Mouse (Mus musculus) cerebellum, postnatal 14 days (tissue): ENCODE results near the gene Jmjd8.

ENCODE experiments used
- DNase-seq, 2 experiments: peaks; one replicate each; pipeline ENCODE4 v3.0.0; 2021; ENCODE audit warnings: mixed read lengths in 2 of 2

Gene Jmjd8

DNA sequence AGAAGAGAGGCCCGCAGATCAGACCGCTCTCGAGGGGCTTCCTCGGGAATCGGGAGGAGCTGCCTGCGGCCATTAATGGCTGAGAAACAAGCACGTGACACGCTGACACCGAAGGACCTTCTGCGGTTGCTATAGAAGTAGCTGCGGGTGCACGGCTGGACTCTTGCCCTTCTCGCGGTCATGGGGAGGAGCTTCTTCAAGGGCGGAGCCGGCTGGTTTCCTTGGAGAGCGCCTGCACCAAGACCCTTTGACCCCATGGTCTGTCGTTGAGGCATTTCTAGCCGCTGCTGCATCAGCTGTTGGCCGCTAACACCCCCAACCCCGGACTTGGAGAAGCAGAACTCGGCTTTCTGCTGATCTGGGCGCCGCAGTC is 4.6 kb downstream of the Jmjd8 start, which contains the start of gene Stub1:
TSS of gene Stub1 (minus strand) at position 114 of the 373 bp plus-strand sequence.
- DNase-seq, result peak; percentile 92 to 94

DNA sequence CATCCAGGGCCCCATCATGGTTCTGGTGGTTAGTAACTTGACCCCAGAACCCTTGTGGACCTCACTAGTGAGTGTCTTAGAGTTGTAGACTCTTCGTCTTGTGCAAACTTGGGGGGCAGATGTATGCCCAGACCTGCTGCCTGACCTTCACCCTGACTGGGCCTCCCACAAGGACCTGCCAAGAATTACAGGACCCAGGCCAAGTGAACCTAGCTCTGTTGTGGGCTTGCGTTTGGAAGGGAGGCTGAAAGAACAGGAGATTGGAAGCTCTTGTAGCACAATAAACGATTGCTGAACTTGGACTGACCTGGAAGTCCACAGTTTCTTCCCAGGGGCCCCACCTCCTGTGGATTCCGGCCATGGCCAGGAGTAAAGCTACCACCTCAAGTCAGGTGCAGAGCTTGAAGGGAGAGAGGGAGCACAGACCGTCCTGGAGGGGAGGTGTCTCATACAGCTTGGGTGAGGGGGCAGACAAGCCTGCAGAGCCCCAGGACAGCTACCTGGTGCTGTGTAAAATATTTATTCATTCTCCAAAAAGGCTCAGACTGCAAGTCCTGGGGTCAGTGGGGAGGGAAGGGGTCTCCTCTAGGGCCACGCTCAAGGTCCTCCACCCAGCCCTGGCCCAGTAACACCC is 5.4 kb downstream of the Jmjd8 start:
- DNase-seq, result no peak

DNA sequence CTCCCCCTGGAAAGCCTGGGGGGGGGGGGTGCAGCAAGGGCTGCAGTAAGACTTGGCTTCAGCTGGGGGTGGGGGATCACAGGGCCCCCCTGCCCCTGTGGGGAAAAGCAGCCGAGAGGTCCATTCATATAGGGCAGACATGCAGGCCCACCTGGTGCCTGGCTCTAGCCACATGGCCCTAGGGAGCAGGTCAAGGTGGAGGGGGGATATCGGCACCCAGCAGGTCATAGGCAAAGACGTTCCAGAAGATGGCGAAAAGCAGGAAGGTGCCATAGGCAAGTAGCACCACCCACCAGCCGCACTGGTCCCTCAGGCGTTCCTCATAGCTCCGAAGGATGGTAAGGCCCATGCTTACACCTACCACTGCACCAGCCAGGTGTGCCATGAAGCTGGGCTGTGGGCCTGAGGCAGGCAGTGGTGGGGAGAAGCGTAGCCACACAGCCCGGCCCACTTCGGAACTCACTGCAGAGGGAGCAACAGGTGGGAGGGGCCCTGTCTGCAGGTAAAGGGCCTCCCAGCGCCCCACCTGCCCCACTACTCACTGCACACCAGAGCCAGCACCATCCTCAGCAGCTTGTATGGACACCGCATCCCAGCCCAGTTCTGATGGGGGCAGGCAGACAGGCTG is 6.0 kb downstream of the Jmjd8 start:
- DNase-seq, result no peak

DNA sequence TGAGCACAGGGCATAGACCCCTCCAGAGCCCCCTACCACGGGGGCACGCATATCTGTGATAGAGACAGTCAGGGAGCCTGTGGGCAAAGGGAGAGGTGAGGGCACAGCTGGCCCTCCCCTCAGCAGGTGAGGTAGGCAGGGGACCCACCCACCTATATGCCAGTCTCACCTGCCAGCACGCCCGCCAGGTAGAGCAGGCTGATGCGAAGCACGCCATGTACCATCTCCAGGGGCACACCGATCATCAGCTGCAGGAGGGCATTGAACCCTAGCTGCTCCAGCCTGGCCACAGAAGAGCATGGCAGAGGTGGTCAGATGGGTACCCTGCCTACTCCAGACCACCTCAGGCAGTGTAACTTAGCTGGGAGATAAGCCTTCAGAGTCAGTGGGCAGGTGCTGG is 6.6 kb downstream of the Jmjd8 start:
- DNase-seq, result no peak

DNA sequence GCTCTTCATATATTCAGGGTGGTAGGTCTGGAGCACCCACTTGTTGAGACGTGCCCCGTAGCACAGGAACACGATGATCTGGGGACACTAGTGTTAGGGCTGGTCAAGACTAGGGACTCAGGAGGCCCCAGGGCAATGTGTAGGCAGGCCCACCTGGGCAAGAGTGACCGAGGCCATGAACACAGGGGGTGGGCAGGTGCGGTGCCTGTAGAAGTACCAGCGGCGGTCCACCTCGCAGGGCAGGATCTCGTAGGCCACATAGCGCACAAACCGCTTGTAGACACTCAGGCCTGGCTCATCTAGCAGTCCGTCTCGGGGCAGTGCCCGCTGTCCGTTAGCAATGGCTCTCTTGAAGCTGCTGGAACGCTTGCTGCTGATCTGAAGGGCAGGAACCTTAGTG is 7.1 kb downstream of the Jmjd8 start:
- DNase-seq, result no peak

DNA sequence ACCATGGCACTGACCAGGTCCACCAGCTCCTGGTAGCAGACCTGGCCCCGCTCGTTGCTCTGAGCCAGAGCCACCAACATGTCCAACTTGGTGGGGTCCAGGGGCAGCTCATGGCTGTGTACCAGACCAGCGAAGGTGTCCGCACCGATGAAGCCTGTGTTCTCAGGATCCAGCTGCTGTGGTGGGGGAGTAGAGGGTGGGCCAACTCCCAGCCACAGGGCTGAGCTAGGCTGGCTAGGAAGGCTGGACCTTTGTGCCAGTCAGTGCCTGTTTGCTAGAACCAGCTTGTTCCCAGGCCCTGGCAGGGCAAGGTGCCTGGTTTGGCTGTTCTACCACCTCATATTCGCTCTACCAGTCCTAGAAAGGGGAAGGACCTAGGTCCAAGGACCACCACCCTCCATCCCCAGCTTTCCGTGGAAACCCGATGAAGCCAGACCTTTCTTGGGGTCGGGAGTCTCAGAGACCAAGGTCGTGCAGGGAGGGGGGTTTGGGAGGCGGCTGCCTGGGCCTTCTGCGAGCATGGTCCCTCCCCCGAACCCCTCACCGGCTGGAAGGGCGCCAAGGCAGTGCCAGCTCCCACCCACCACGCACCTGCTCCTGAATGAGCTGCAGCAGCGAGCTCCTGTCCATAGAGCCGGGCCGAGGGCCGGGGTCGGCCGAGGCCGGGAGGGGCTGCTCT is 7.9 kb downstream of the Jmjd8 start:
- DNase-seq, result peak in 1 of 2 experiments; percentile 61

DNA sequence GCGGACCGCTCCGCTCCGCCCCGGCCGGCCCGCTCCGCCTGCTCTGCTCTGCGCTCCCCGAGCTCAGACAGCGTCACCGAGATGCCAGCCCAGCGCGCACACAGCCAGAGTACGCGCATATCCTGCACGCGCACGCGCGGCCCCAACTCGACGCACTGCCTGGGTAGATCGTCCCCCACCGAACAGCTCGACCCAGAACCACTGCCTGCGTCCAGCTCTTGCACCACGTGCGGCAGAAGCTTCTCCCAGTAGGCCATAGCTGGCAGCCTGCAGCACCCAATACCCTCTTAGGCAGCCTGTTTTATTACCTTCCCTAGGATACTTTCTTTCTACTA is 8.4 kb downstream of the Jmjd8 start, which contains the start of gene Rhbdl1:
TSS of gene Rhbdl1 (minus strand) at position 220 of the 335 bp plus-strand sequence.
- peak; percentile 91 for DNase-seq

DNA sequence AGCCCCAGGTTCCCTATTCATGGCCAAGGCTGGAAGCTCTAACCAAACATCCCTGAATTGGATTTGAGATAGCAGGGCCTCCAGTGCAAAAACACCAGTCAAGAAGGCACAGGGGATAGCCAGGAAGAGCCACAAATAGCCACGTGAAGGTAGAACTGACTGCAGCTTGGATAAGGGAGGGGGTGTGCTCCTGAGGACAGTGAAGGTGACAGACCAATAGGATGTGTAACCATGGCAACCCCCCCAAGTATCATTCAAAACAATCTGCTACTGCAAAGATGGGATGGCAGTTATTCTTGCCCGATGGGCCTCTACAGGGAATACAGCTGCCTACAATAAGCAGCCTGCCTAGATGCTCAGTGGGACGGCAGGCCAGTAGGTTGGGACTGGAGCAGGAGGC is 8.9 kb downstream of the Jmjd8 start:
- DNase-seq, result no peak

DNA sequence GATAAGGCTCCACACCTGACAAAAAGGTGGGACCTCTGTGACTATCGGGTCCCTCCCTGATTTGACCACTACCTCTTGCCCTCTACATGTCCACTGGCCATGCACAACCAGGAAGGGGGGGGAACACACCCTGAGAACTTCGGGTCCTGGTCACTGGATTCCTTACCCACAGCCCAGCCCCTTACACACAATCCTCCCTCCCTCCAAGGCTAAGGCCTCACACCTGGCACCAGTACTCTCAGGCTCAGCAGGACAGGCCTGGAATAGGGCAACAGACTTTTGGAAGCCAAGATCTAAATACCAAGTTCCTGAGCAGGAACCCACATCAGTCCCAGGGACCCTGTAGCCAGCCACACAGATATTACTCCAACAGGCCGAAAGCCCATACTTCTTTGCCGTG is 10.2 kb downstream of the Jmjd8 start:
- DNase-seq, result no peak

DNA sequence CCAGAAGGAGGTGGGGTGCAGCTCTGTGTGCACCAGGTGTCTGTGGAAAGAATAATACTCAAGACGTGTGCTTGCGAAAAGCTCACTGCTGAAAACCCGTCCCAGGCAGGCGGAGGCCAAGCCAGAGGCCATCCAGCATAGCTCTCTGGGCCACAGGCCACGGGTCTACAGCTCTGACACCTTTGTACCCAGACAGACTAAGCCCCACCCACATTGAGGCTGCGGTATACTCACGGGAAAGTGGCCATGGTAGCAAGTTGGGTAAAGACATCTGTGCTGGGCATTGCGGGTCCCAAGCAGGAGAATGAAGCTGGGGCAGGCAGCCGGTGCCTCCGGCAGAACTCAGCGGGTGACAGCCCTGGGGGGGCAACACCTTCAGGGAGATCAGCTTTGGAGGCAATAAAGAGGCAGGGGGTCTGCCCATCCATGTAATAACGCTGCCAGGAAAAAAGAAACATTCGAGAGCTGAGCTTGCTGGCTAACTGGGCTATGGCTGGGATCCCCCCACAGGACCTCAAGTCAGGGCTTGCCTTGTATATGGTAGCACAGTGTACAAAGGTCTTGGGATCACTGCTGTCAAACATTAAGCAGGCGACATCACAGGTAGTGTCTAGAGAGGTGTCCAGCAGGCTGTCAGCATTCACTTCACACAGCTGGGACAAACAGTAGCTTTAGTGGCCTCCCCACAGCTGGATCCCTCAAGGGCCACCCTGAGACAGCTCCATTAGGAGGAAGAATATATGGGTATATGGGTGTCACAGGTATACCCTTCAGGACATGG is 11.0 kb downstream of the Jmjd8 start:
- DNase-seq, result no peak

DNA sequence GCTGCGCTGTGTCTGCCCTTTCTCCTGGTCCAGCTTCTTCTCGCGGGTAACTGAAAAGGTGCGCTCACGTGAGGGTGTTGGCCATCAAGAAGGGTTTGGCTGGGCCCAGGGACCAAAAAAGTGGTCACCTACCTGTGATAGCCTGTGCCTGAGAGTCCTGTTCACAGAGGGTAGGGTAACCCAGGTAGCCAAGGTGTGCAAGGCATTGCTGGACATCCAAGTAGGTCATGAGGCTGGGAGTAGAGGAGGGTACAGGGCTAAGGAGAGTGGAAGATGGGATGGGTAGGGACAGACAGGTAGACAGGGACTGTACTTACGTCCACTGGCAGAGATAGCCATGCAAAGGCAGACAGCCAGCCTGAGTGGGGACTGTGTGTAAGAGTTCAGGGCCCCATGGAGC is 11.9 kb downstream of the Jmjd8 start:
- DNase-seq, result no peak

DNA sequence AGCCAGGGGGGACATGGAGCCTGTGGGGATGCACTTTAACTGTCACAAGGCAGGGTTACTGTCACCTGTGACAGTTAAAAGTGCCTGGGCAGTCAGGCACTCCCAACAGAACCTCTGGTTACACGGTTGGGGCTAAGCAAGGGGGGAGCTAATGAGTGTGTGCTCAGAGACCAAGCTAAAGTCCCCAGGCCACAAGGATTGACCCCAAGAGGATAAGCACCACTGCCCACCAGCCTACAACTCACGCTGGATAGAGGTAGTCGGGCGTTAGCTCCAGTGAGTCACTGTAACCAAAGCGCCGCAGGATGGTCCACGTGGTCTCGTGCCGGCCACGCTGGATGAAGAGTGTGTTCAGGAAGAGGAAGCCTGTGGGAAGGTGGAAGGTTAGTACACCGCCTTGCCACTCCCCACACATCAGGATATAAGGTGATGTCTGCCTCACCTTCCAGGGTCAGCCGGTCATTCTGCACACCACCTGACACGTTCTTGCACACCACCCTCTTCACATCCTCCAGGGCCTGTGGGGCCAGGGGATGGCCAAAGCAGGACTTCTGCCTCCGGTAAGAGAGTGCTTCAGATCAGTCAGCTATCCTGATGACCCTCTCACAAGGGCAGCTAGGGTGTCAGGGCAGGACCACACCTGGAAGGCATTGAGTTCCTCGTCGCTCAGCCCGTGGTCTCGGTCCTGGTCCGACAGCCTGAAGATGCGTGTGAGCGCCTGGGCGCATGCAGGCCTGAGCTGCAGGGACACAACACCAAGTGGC is 12.6 kb downstream of the Jmjd8 start, which contains the start of gene Gm20683:
TSS of gene Gm20683 (minus strand) at position 647 of the 764 bp plus-strand sequence.
- DNase-seq, result no peak

DNA sequence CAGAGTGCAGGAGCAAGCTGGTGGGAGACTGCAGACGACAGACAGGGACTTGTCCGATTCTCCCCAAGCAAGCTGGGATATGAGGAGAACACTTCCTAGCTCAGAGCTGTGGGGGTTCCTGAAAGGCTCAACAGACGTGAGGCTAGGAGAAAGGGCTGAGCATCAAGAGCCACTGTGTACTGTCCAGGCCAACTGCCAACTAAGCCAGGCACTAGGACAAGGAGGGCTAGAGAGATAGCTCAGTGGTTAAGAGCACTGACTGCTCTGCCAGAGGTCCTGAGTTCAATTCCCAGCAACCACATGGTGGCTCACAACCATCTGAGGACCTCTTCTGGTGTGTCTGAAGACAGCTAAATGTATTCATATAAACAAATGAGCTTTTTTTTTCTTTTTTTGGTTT is 13.8 kb downstream of the Jmjd8 start:
- DNase-seq, result no peak

DNA sequence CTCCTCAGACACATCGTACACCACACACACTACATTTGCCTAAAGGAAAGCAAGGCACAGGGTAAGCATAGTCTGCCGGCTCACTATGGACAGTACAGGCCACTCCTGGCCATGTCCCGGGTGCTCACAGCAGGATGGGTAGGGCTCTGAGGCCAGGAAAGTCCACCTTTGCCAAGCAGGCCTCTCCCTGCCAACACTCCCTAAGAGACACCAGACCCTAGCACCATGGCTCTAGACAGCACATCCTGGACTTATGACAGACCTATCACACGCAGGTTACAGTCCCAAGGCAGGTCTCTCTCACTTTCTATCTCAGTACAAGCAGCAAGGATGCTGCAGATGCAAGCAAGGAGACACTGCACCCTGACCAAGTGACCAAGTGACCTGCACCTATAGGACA is 14.5 kb downstream of the Jmjd8 start:
- no peak for DNase-seq

DNA sequence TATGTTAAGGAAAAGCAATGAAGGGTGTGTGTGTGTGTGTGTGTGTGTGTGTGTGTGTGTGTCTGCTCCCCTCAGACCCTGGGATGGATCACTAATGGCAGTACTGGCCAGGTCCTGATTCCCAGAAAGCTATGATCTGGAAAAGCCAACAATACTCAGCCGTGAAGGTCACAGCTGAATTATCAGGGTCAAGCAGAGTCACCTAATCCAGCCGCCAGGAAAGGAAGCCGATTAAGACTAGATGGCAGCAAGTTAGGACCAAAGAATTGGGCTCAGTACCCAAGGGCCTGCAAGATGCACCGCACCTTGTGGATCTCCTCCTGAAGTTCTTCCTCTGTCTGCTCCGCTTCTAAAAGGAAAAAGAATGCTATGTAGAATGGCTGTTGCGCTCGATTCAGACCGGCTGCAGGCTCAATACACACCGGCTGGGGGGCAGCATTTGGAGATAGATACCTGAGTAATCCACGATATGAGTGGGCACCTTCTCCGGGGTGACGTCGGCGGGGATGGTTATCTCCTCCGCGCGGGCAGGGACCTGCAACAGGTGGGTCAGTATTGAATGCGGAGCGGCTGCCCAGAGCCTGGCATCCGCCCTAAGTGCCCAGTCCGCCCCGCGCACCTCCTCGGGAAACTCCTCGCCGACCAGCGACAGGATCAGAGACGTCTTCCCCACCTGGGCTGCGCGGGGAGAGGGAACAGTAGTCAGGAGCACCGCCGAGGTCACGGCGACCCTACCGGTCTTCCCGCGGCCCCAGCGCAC is 15.1 kb downstream of the Jmjd8 start:
- peak in 1 of 2 experiments; percentile 60 for DNase-seq

DNA sequence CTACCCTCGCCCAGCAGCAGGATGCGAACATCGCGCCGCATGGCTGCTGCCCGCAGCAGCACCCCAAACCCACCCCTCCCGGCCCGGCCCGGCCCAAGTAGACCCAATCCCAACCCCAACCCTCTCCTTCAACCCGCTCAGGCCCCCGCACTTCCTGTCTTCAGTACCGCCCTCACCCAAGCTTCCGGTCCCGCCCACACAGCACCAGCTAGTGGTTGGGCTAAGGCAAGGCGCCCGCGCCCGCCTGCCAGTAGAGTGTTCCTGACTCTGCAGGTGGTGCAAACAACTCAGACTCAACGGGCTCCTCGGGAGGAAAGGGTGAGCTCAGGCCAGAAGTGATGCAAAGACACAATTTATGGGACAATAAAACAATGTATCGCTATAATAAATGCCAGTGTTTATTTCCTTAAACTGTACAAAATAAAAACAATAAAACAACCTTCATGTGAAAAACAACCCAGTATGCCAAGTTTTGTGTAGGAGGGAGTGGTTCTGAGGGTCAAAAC is 15.8 kb downstream of the Jmjd8 start, which contains the start of gene Rhot2:
TSS of gene Rhot2 (minus strand) at position 456 of the 506 bp plus-strand sequence.
- DNase-seq, result peak; percentile 94 to 95

DNA sequence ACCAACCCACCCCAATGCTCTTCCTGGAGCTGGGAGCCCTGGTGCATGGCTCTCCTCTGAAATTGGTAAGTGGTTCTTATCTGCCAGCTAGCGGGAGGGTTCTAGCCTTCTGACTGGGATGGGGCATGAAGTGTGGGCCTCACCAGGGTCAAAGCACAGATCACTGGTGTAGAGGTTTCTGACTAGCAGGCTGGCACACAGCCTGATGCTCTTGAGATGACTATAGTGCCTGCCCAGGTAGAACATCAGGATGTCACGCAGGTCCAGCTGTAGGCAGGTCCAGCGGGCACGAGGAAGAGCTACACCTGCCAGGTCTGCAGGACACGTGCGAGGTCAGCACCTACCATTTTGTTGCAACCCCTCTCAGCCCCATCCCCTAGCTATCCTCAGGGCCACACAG is 31.6 kb downstream of the Jmjd8 start:
- DNase-seq, result no peak

DNA sequence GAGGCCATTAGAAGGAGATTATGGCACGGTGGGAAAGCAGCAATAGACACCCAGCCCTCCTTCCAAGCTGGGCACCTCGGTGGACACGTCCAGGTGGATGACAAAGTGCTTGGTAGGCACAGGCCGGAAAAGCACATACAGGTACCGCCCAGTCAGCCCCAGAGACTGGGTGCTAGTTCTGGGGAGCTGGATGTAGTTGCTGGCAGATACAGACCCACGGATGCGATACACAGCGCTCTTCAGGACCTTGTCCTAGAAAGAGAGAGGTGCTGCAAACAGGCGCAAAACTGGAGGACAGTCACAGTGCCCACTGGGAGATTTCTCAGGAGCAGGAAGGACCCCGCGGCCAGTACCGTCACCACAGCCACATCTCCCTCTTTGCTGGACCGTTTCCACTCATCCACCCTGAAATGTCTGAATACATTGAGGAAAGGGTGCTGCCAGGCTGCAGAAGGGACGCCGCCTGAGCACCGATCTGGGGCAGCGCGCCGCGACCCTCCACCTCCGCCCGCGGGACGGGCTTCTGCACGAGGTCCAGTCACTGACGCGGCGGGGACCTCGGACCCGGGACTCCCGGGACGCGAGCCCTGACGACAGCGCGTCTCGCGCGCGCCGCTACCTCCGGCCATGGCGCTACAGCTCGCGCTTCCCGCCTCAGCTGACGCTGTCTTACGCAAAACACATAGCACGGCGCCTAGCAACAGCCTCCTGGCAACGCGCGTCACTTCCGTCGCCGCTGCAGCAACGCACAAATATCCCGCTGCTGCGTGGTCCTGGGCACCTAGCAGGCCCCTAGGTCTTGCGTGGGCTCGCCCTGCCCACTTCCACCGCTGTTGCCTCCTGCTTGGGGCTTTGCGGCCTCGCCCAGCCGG is 32.4 kb downstream of the Jmjd8 start, which contains the start of gene Wdr90:
TSS of gene Wdr90 (minus strand) at position 670 of the 872 bp plus-strand sequence.
- peak; percentile 89 to 94 for DNase-seq

DNA sequence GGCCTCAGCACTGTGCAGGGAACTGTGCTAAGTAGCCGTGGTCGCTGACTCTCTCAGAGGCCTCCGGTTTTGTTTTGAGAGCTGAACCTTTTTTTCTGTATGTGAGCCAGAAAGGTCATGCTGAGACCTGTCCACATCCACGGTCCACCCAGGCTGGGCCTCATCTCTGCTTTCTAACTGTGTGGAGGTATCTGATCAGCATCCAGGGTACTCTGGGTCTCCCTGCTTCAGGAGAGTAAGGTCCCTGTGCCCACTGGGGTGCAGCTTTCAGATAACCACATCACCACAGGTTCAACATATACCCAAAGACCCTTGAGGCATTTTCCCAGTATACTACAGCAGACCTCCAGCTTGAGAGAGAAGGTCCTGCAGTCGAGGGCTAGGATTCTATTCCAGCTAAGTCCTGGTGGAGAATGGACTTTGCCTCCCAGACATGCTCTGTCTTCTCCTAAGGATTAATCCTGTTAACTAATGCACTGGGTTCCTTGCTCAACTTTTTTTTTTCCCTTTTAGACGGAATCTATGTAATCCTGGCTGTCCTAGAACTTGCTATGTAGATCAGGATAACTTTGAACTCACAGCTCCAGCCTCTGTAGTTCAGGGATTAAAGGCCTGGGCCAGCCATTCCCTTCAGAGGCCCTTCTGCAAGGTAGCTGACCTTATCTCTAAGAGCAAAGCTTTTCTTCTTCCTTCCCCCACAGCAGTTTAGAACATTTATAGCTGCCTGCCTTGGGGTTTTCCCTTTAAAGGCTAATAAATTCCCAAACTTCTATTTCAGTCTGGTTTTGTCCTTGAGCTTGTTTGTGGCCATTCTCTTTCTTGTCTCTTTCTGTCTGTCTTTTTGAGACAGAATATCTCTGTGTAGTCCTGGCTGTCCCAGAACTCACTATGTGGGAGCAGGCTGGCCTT is 33.3 kb downstream of the Jmjd8 start:
- no peak for DNase-seq
